Mouse (Mus musculus) brown adipose tissue, adult 24 weeks (tissue): Measurements from ENCODE around the gene H2al1a. TPM values are rescaled to one million over a fixed set of nuclear protein-coding genes. Genes with fewer than 3 reads are reported as not detected.
"Not testable (repeated sequence)": the region's sequence is repeated elsewhere in the genome, so short reads cannot be mapped to it uniquely, and the experiment has no call there.

Experiments used
- H3K27ac ChIP-seq: fragments of 200-500 bp; replicated peaks from 2 replicates; pipeline ENCODE4 v1.5.1; 2012; ENCODE audit warnings: low read depth, mild to moderate bottlenecking, low read length
- H3K4me1 ChIP-seq: fragments of 200-500 bp; 2 replicates; pipeline ENCODE4 v1.6.1; 2012; ENCODE audit warnings: low read length, mixed read lengths; ENCODE audit not compliant: control insufficient read depth, insufficient read depth, insufficient read length
- H3K4me3 ChIP-seq: fragments of 200-500 bp; 2 replicates; pipeline ENCODE4 v1.5.1; 2012; ENCODE audit warnings: low read depth, mild to moderate bottlenecking, low read length, moderate library complexity; ENCODE audit not compliant: insufficient read depth
- polyA plus RNA-seq: library from polyadenylated mRNA; stranded (reverse); fragments of >200 nt; gene quantifications from 2 replicates; pipeline ENCODE4 v1.2.4, GENCODE M21; 2012; ENCODE audit not compliant: missing spikeins, insufficient read depth, insufficient read length

H2al1a gene
- polyA plus RNA-seq, 1 experiment = not detected

DNA sequence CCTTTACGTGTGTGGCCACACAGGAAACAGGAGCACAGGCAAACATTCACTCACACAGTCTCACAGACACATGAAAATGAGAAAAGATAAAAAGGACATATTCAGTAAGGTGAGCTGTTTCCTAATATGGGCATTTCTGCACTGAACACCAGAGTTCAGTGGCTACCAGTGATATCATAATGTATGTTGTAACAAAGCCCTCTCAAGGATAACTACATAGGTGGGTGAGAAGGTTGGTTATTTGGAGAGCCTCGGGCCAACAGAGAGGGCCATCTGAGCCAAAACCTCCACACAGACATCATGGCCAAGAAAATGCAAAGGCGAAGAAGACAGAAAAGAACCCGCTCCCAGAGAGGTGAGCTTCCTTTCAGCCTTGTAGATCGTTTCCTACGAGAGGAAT is 9.5 kb downstream of the H2al1a start, which contains the start of gene H2al1d:
H2al1d (plus strand) TSS at position 301 of the 400 bp plus-strand sequence.
- not testable (repeated sequence) for H3K4me1 ChIP-seq

DNA sequence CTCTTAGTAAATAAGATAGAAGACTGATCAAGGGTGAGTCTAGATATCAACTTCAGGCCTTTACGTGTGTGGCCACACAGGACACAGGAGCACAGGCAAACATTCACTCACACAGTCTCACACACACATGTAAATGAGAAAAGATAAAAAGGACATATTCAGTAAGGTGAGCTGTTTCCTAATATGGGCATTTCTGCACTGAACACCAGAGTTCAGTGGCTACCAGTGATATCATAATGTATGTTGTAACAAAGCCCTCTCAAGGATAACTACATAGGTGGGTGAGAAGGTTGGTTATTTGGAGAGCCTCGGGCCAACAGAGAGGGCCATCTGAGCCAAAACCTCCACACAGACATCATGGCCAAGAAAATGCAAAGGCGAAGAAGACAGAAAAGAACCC is 12.6 kb downstream of the H2al1a start, which contains the start of gene H2al1e:
H2al1e (plus strand) TSS at position 301 of the 400 bp plus-strand sequence.
- H3K4me3 ChIP-seq, H3K27ac ChIP-seq, H3K4me1 ChIP-seq: not testable (repeated sequence)

More for the DNA sequence above, 9.5 kb downstream of the H2al1a start, which contains the start of gene H2al1d:
- H3K4me3 ChIP-seq, H3K27ac ChIP-seq: not testable (repeated sequence)

DNA sequence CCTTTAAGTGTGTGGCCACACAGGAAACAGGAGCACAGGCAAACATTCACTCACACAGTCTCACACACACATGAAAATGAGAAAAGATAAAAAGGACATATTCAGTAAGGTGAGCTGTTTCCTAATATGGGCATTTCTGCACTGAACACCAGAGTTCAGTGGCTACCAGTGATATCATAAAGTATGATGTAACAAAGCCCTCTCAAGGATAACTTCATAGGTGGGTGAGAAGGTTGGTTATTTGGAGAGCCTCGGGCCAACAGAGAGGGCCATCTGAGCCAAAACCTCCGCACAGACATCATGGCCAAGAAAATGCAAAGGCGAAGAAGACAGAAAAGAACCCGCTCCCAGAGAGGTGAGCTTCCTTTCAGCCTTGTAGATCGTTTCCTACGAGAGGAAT is 15.8 kb downstream of the H2al1a start, which contains the start of gene H2al1f:
H2al1f (plus strand) TSS at position 301 of the 400 bp plus-strand sequence.
- not testable (repeated sequence) for H3K4me1 ChIP-seq, H3K4me3 ChIP-seq, H3K27ac ChIP-seq

DNA sequence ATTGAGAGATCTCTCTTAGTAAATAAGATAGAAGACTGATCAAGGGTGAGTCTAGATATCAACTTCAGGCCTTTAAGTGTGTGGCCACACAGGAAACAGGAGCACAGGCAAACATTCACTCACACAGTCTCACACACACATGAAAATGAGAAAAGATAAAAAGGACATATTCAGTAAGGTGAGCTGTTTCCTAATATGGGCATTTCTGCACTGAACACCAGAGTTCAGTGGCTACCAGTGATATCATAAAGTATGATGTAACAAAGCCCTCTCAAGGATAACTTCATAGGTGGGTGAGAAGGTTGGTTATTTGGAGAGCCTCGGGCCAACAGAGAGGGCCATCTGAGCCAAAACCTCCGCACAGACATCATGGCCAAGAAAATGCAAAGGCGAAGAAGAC is 18.9 kb downstream of the H2al1a start, which contains the start of gene H2al1g:
H2al1g (plus strand) TSS at position 301 of the 400 bp plus-strand sequence.
- H3K4me3 ChIP-seq, H3K4me1 ChIP-seq, H3K27ac ChIP-seq: not testable (repeated sequence)

DNA sequence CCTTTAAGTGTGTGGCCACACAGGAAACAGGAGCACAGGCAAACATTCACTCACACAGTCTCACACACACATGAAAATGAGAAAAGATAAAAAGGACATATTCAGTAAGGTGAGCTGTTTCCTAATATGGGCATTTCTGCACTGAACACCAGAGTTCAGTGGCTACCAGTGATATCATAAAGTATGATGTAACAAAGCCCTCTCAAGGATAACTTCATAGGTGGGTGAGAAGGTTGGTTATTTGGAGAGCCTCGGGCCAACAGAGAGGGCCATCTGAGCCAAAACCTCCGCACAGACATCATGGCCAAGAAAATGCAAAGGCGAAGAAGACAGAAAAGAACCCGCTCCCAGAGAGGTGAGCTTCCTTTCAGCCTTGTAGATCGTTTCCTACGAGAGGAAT is 22.1 kb downstream of the H2al1a start, which contains the start of gene H2al1h:
H2al1h (plus strand) TSS at position 301 of the 400 bp plus-strand sequence.
- H3K4me3 ChIP-seq, H3K27ac ChIP-seq, H3K4me1 ChIP-seq: not testable (repeated sequence)

DNA sequence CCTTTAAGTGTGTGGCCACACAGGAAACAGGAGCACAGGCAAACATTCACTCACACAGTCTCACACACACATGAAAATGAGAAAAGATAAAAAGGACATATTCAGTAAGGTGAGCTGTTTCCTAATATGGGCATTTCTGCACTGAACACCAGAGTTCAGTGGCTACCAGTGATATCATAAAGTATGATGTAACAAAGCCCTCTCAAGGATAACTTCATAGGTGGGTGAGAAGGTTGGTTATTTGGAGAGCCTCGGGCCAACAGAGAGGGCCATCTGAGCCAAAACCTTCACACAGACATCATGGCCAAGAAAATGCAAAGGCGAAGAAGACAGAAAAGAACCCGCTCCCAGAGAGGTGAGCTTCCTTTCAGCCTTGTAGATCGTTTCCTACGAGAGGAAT is 25.3 kb downstream of the H2al1a start, which contains the start of gene H2al1i:
H2al1i (plus strand) TSS at position 301 of the 400 bp plus-strand sequence.
- H3K4me1 ChIP-seq, H3K4me3 ChIP-seq, H3K27ac ChIP-seq: not testable (repeated sequence)

DNA sequence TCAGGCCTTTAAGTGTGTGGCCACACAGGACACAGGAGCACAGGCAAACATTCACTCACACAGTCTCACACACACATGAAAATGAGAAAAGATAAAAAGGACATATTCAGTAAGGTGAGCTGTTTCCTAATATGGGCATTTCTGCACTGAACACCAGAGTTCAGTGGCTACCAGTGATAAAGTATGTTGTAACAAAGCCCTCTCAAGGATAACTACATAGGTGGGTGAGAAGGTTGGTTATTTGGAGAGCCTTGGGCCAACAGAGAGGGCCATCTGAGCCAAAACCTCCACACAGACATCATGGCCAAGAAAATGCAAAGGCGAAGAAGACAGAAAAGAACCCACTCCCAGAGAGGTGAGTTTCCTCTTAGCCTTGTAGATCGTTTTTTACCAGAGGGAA is 28.5 kb downstream of the H2al1a start, which contains the start of gene H2al1j:
H2al1j (plus strand) TSS at position 301 of the 400 bp plus-strand sequence.
- H3K4me3 ChIP-seq, H3K27ac ChIP-seq: not testable (repeated sequence)

DNA sequence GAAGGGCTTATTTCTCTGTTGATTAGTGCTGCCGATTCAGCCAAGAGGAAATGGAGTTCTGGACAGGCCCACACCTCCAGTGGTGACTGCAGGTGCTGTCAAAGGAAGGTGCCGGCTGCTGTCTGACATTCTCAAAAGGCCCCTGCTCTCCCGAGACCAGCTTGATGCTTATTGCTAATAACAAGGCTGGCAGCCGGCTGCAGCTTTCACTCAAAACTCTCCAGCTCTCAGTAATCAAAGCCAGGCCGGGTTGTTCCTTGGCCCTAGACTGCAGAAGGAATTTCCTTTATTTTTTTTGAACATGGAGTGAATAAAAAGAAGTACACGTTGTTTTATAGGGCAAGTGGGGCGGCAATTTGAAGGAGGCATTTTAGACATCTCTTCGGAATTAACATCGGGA is 46.7 kb downstream of the H2al1a start:
- no peak overlapping the region for H3K27ac ChIP-seq
- H3K4me1 ChIP-seq = no peaks in the 10 kb centered on the region
- no peak overlapping the region for H3K4me3 ChIP-seq

More for the DNA sequence above, 28.5 kb downstream of the H2al1a start, which contains the start of gene H2al1j:
- H3K4me1 ChIP-seq = not testable (repeated sequence)

DNA sequence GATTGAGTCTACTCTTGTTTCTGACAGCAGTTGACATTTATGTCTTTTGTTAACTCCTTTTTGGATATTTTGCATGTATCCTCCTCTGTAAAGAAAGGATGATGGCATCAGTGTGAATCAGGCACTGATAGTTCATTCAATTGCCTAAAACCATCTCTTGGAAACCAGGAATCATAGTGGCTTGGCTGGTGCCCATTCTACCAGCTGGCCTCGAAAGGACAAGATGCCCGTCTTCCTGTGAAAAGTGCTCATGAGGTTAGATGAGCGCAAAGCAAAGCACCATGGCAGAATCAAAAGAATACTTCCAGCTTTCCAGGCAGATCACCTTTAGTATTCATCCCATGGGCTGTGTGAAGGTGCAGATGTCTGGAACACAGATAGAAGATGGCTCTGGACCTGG is 47.7 kb downstream of the H2al1a start:
- Histone ChIP-seq H3K4me3 (no peak overlapping the region), H3K4me1 (no peaks in the 10 kb centered on the region), H3K27ac (no peak overlapping the region)

Other genes with a start within 250 kb of the H2al1a start
- not detected in 2 replicates for gene H2al1b, start 3.2 kb downstream of the H2al1a start, polyA plus RNA-seq
- not detected in 2 replicates for gene H2al1c, start 6.4 kb downstream of the H2al1a start, polyA plus RNA-seq
- not detected in 2 replicates for gene H2al1d, start 9.6 kb downstream of the H2al1a start, polyA plus RNA-seq
- gene H2al1e, start 12.7 kb downstream of the H2al1a start, polyA plus RNA-seq = not detected in 2 replicates
- not detected in 2 replicates for gene H2al1f, start 15.9 kb downstream of the H2al1a start, polyA plus RNA-seq
- not detected in 2 replicates for gene H2al1g, start 19.0 kb downstream of the H2al1a start, polyA plus RNA-seq
- not detected in 2 replicates for gene H2al1h, start 22.2 kb downstream of the H2al1a start, polyA plus RNA-seq
- not detected in 2 replicates for gene H2al1i, start 25.4 kb downstream of the H2al1a start, polyA plus RNA-seq
- not detected in 2 replicates for gene H2al1j, start 28.6 kb downstream of the H2al1a start, polyA plus RNA-seq